Mouse (Mus musculus) kidney, adult 2 months (tissue): Measurements from ENCODE around the gene Kmt2c.

Experiments used
- CTCF ChIP-seq: fragments of 200-500 bp; conservative IDR thresholded peaks from 2 replicates; pipeline ENCODE4 v1.5.1; 2011; ENCODE audit warnings: low read depth, mild to moderate bottlenecking, control low read depth, low read length, moderate library complexity, mixed read lengths; ENCODE audit not compliant: insufficient read depth, insufficient read length
- POLR2A ChIP-seq: fragments of 200-500 bp; IDR thresholded peaks from one replicate; pipeline ENCODE4 v1.6.1; 2011; ENCODE audit warnings: low read depth, low read length, control low read depth

GRCm38 (mm10) chr5:25246473-25246865, 252.1 kb downstream of the Kmt2c start:
- TF ChIP-seq CTCF (no peak), POLR2A (no peak)
